Comparison of ENCODE assay signal across 11 mouse cellular contexts in the genomic region with DNA sequence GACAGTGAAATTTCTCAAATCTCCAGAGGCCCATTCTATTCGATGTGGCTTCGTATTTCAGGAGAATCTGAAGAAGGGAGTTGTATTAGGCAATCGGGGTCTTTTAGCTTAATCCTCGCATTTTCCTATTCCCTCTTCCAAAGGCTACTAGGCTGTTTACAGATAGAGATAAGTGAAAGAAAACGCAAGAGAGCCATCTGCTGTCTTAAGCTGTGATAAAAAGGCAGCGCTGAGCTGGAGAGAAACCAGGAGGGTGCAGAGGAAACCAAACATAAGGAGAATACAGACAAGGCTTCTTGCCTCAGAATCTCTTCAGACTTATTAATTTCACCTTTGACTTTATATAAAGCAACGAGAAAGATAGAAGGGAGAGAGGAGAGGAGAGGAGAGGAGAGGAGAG.
DNase-seq lines count a peak whose midpoint lies in the region; ATAC-seq lines count a peak whose summit lies in the region.
"Had no signal": no experiment of that assay in that cellular context is flagged by ENCODE, and none has a peak within 500 bp of the region (broad histone marks: within the 10 kb centered on the region; RNA-seq: fewer than 3 reads in every experiment).

No protein-coding gene starts in this region.

- H3K27me3 ChIP-seq in embryonic facial prominence, embryonic 11.5 days (ENCODE audit: control insufficient read depth, insufficient read depth, low read length) = peaks cover 9% of the 10 kb centered on the region
- H3K27me3 ChIP-seq in embryonic facial prominence, embryonic 10.5 days (replicated peaks; ENCODE audit: low read depth, poor library complexity, severe bottlenecking) = peaks cover 41% of the 10 kb centered on the region
- no peaks in the 10 kb centered on the region for H3K27me3 ChIP-seq in midbrain, embryonic 14.5 days (ENCODE audit: control insufficient read depth, insufficient read depth, low read length)
- peaks cover 29% of the 10 kb centered on the region for H3K27me3 ChIP-seq in liver, embryonic 12.5 days (replicated peaks)

- no peak overlapping the region for H3K4me3 ChIP-seq in embryonic facial prominence, embryonic 11.5 days (ENCODE audit: low read depth, low read length)
- no peak overlapping the region for H3K4me3 ChIP-seq in embryonic facial prominence, embryonic 10.5 days
- no peak overlapping the region for H3K4me3 ChIP-seq in midbrain, embryonic 14.5 days (replicated peaks; ENCODE audit: low read depth, low read length)
- H3K4me3 ChIP-seq in liver, embryonic 12.5 days = no peak overlapping the region
- H3K4me3 ChIP-seq: kidney, embryonic 15.5 days had no signal

- no peak overlapping the region for H3K4me2 ChIP-seq in embryonic facial prominence, embryonic 11.5 days (ENCODE audit: low read depth, low read length)
- H3K4me2 ChIP-seq in midbrain, embryonic 14.5 days (ENCODE audit: low read length) = peak overlapping the region; percentile 38
- no peak overlapping the region for H3K4me2 ChIP-seq in liver, embryonic 12.5 days
- H3K4me2 ChIP-seq: kidney, embryonic 15.5 days had no signal

- H3K4me1 ChIP-seq in embryonic facial prominence, embryonic 11.5 days (ENCODE audit: control insufficient read depth, insufficient read depth, low read length) = no peaks in the 10 kb centered on the region
- H3K4me1 ChIP-seq in embryonic facial prominence, embryonic 10.5 days = peaks cover 15% of the 10 kb centered on the region
- H3K4me1 ChIP-seq in midbrain, embryonic 14.5 days (ENCODE audit: control insufficient read depth, insufficient read depth, low read length) = peaks cover 8% of the 10 kb centered on the region; the same call in 1 of the 2 replicates
- no peaks in the 10 kb centered on the region for H3K4me1 ChIP-seq in liver, embryonic 12.5 days

- no peak for ATAC-seq in embryonic facial prominence, embryonic 11.5 days (replicated peaks; ENCODE audit: insufficient number of reproducible peaks, low FRiP score, low TSS enrichment, low read depth)
- ATAC-seq in frontal cortex, adult (ENCODE audit: low TSS enrichment) = peak; percentile 81
- no peak for ATAC-seq in midbrain, embryonic 14.5 days (ENCODE audit: low FRiP score, low TSS enrichment)
- ATAC-seq in liver, embryonic 12.5 days = no peak

- peak; percentile 0 for DNase-seq in embryonic facial prominence, embryonic 11.5 days (ENCODE audit: low spot score)
- no peak for DNase-seq in embryonic facial prominence, embryonic 10.5 days (ENCODE audit: low spot score)
- peak; percentile 89 for DNase-seq in brain, adult 2 months (ENCODE audit: low read depth, low spot score)
- DNase-seq in midbrain, embryonic 14.5 days = peak; percentile 82
- no peak for DNase-seq in kidney, postnatal 25 days
- DNase-seq in thymus, postnatal 4 days = no peak
- DNase-seq: thymus, postnatal 36 days had no signal

- no peaks in the 10 kb centered on the region for H3K9me3 ChIP-seq in embryonic facial prominence, embryonic 11.5 days (replicated peaks; ENCODE audit: control insufficient read depth, low read length)
- no peaks in the 10 kb centered on the region for H3K9me3 ChIP-seq in embryonic facial prominence, embryonic 10.5 days
- no peaks in the 10 kb centered on the region for H3K9me3 ChIP-seq in midbrain, embryonic 14.5 days (ENCODE audit: control insufficient read depth, low read length)
- H3K9me3 ChIP-seq in liver, embryonic 12.5 days (replicated peaks) = no peaks in the 10 kb centered on the region
- H3K9me3 ChIP-seq: kidney, embryonic 15.5 days had no signal

- H3K27ac ChIP-seq in embryonic facial prominence, embryonic 11.5 days (replicated peaks; ENCODE audit: low read depth, low read length) = no peak overlapping the region
- no peak overlapping the region for H3K27ac ChIP-seq in embryonic facial prominence, embryonic 10.5 days (replicated peaks)
- H3K27ac ChIP-seq in midbrain, embryonic 14.5 days (replicated peaks; ENCODE audit: low read depth, low read length) = no peak overlapping the region
- no peak overlapping the region for H3K27ac ChIP-seq in liver, embryonic 12.5 days
- H3K27ac ChIP-seq: kidney, embryonic 15.5 days; liver, embryonic 14.5 days had no signal

- WGBS in embryonic facial prominence, embryonic 11.5 days = 18% methylated on average over 7 of the region's 7 CpGs
- 20% methylated on average over 7 of the region's 7 CpGs for WGBS in embryonic facial prominence, embryonic 10.5 days
- WGBS in midbrain, embryonic 14.5 days = 7% methylated on average over 7 of the region's 7 CpGs
- 22% methylated on average over 7 of the region's 7 CpGs for WGBS in liver, embryonic 12.5 days (ENCODE audit: insufficient replicate concordance)

- no peaks in the 10 kb centered on the region for H3K36me3 ChIP-seq in embryonic facial prominence, embryonic 11.5 days (replicated peaks; ENCODE audit: control insufficient read depth, insufficient read depth, low read depth, low read length)
- H3K36me3 ChIP-seq in embryonic facial prominence, embryonic 10.5 days (replicated peaks) = no peaks in the 10 kb centered on the region
- no peaks in the 10 kb centered on the region for H3K36me3 ChIP-seq in midbrain, embryonic 14.5 days (ENCODE audit: control insufficient read depth, insufficient read depth, low read length)
- H3K36me3 ChIP-seq in liver, embryonic 12.5 days = no peaks in the 10 kb centered on the region
- H3K36me3 ChIP-seq: kidney, embryonic 15.5 days had no signal

- no peak overlapping the region for H3K9ac ChIP-seq in embryonic facial prominence, embryonic 11.5 days (replicated peaks; ENCODE audit: low read length)
- no peak overlapping the region for H3K9ac ChIP-seq in midbrain, embryonic 14.5 days (replicated peaks; ENCODE audit: low read length)
- no peak overlapping the region for H3K9ac ChIP-seq in liver, embryonic 12.5 days
- H3K9ac ChIP-seq: kidney, embryonic 15.5 days; liver, embryonic 14.5 days had no signal

Comparison
In these comparisons a context has a peak if more than half of its experiments do, and no peak if none do; other contexts are left out.
1. DNase-seq: peak in embryonic facial prominence, embryonic 11.5 days (single experiment), brain, adult 2 months (single experiment) and midbrain, embryonic 14.5 days (single experiment); none in embryonic facial prominence, embryonic 10.5 days (single experiment), kidney, postnatal 25 days (0 of 2) and thymus, postnatal 4 days (single experiment).